Mouse (Mus musculus): Measurements from ENCODE around the gene Noa1. TPM values are rescaled to one million over a fixed set of nuclear protein-coding genes. Genes with fewer than 3 reads are reported as not detected.

The Noa1 gene
- polyA plus RNA-seq (2015; fragmentation: Nextera tagmentation; extraction: Ambion mirVana), result 30.5 and 31.1 TPM in 2 replicates

- WGBS, result under 1% methylated on average over 85 of the region's 85 CpGs
- Histone ChIP-seq H3K9me3 (replicated peaks) (no peaks in the 10 kb centered on the region), H3K4me3 (replicated peaks) (peak within 1 kb of the TSS; percentile 79), H3K36me3 (peaks cover 31% of the 10 kb centered on the region), H3K9ac (peak within 1 kb of the TSS; percentile 83), H3K27me3 (no peaks in the 10 kb centered on the region), H3K4me2 (replicated peaks) (peak within 1 kb of the TSS; percentile 99), H3K27ac (replicated peaks) (peak within 1 kb of the TSS; percentile 97), H3K4me1 (peaks cover 22% of the 10 kb centered on the region)
- peak; percentile 96 for ATAC-seq (ENCODE audit: insufficient number of reproducible peaks, low FRiP score, low TSS enrichment, low read depth)
These were observed at the start of gene Noa1, which contains the start of gene Polr2b for GRCm38 (mm10) chr5:77309924-77310772. Gene Noa1 (minus strand): TSS chr5:77310084. Gene Polr2b (plus strand): TSS chr5:77310147.

GRCm38 (mm10) chr5:77358347-77358746 is 48.5 kb upstream of the Noa1 start:
- no peaks in the 10 kb centered on the region for H3K36me3 ChIP-seq
- no peak overlapping the region; the same call in 1 of the 2 replicates for H3K9ac ChIP-seq
- H3K27me3 ChIP-seq, result no peaks in the 10 kb centered on the region
- peak overlapping the region; percentile 54 for H3K4me2 ChIP-seq (replicated peaks)
- peak overlapping the region; percentile 76 for H3K27ac ChIP-seq (replicated peaks)
- no peaks in the 10 kb centered on the region for H3K9me3 ChIP-seq (replicated peaks)
- peak overlapping the region; percentile 40 for H3K4me3 ChIP-seq (replicated peaks)
- peaks cover 43% of the 10 kb centered on the region for H3K4me1 ChIP-seq
- peak; percentile 44; the same call in 1 of the 2 replicates for ATAC-seq (ENCODE audit: insufficient number of reproducible peaks, low FRiP score, low TSS enrichment, low read depth)
- WGBS, result 3% methylated on average over 10 of the region's 10 CpGs

DNA sequence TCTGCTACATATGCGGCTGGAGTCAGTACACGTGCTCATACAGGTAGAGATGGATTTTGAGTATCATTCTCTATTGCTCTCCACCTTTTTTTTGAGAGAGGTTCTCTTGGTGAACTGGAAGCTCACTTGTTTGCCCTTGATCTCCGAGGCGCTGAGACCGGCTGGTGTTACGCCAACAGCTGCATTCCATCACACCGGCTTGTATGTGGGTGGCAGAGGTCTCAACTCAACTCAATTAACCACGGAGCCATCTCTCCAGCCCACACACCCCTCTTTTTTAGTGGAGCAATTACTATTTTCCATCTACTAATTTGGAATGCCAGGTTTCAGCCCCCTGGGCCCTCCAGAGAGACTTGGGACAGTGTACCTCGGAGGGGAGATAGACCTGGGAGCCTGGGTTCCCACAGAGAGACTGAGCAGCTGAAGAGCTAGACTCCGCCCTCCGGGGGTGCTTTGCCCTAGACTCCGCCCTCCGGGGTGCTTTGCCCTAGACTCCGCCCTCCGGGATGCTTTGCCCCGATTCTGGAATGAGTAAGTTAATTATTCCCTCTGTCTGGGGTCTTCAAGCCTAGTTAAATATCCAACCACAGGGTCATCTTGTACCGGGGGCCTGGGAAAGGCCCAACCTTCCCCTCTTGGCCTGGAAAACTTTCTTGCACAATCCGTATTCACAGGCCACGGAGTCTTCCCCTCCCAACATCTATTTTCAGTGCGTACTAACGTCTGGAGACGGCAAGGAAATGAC is 47.7 kb upstream of the Noa1 start:
- no peaks in the 10 kb centered on the region for H3K27me3 ChIP-seq
- peaks cover 43% of the 10 kb centered on the region for H3K4me1 ChIP-seq
- no peaks in the 10 kb centered on the region for H3K36me3 ChIP-seq
- peak overlapping the region; percentile 76 for H3K27ac ChIP-seq (replicated peaks)
- H3K4me2 ChIP-seq (replicated peaks), result peak overlapping the region; percentile 54
- no peaks in the 10 kb centered on the region for H3K9me3 ChIP-seq (replicated peaks)
- peak; percentile 55 for ATAC-seq (ENCODE audit: insufficient number of reproducible peaks, low FRiP score, low TSS enrichment, low read depth)
- peak overlapping the region; percentile 18; the same call in 1 of the 2 replicates for H3K9ac ChIP-seq
- peak overlapping the region; percentile 40 for H3K4me3 ChIP-seq (replicated peaks)
- 18% methylated on average over 22 of the region's 22 CpGs for WGBS

DNA sequence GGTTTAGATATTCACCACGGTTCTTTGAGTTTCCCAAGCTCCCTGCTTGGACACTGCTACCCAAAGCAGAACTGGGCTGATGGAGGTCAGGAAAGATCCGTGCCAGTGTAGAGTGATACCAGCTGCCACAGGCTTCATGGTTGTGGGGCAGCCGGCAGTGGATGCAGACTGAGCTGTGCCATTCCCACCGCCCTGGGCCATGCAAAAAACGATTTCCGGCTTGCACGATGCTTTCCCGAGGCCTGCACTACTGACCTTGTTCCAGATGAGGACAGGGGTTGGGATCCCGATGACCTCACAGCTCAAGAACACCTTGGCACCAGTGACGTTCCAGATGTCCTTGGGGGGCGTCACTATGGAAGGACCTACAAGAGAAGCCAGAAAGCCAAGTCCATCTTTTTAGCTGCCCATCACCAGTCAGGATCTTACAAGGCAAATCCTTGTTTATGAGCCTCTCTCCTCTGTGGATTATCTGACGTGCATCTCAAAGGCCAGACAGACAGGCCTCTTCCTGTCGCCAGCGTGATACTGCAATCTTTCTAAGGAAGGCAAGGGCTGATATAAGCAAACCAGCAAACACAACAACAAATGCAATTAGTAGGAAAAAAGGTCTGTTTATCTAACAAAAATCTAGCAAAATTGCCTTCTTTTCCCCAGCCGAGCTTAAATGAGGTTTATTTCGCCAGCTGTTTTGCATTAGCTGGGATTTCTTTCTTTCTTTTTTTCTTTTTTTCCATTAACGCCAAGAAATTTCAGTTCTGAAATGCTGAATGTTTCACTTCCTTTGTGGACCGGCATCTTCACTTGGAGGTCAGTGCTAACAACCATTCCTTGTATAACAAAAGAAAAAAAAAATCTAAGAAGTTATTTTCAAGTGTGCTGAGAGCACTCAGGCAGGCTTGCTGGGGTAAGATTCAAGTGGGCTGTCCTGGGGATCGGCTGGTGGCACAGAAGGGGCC is 45.7 kb upstream of the Noa1 start:
- H3K4me2 ChIP-seq (replicated peaks), result no peak overlapping the region
- WGBS, result 40% methylated on average over 19 of the region's 19 CpGs
- no peak for ATAC-seq (ENCODE audit: insufficient number of reproducible peaks, low FRiP score, low TSS enrichment, low read depth)

GRCm38 (mm10) chr5:77354361-77354787 is 44.5 kb upstream of the Noa1 start:
- peaks cover 15% of the 10 kb centered on the region for H3K36me3 ChIP-seq
- no peaks in the 10 kb centered on the region for H3K9me3 ChIP-seq (replicated peaks)
- H3K9ac ChIP-seq, result no peak overlapping the region
- peak overlapping the region; percentile 28 for H3K4me3 ChIP-seq (replicated peaks)
- peak overlapping the region; percentile 49 for H3K4me2 ChIP-seq (replicated peaks)
- H3K27ac ChIP-seq (replicated peaks), result no peak overlapping the region
- H3K4me1 ChIP-seq, result peaks cover 43% of the 10 kb centered on the region
- ATAC-seq (ENCODE audit: insufficient number of reproducible peaks, low FRiP score, low TSS enrichment, low read depth), result peak; percentile 65
- H3K27me3 ChIP-seq, result no peaks in the 10 kb centered on the region
- WGBS, result 3% methylated on average over 16 of the region's 16 CpGs

More for the DNA sequence above, 45.7 kb upstream of the Noa1 start:
- peaks cover 43% of the 10 kb centered on the region for H3K4me1 ChIP-seq
- H3K4me3 ChIP-seq (replicated peaks), result no peak overlapping the region
- no peaks in the 10 kb centered on the region for H3K27me3 ChIP-seq
- 0 out of 2 replicates have a peak, but pooled peaks cover 6% of the 10 kb centered on the region for H3K36me3 ChIP-seq
- H3K27ac ChIP-seq (replicated peaks), result peak overlapping the region; percentile 77
- no peaks in the 10 kb centered on the region for H3K9me3 ChIP-seq (replicated peaks)
- H3K9ac ChIP-seq, result no peak overlapping the region

GRCm38 (mm10) chr5:77351691-77352090 is 41.8 kb upstream of the Noa1 start:
- WGBS, result 64% methylated on average over 9 of the region's 9 CpGs
- no peaks in the 10 kb centered on the region for H3K27me3 ChIP-seq
- H3K4me2 ChIP-seq (replicated peaks), result no peak overlapping the region
- H3K27ac ChIP-seq (replicated peaks), result no peak overlapping the region
- peaks cover 28% of the 10 kb centered on the region for H3K4me1 ChIP-seq
- no peaks in the 10 kb centered on the region for H3K9me3 ChIP-seq (replicated peaks)
- peaks cover 41% of the 10 kb centered on the region for H3K36me3 ChIP-seq
- no peak for ATAC-seq (ENCODE audit: insufficient number of reproducible peaks, low FRiP score, low TSS enrichment, low read depth)
- no peak overlapping the region for H3K4me3 ChIP-seq (replicated peaks)
- H3K9ac ChIP-seq, result no peak overlapping the region

GRCm38 (mm10) chr5:77349971-77350658 is 40.2 kb upstream of the Noa1 start:
- Histone ChIP-seq H3K9me3 (replicated peaks) (no peaks in the 10 kb centered on the region), H3K4me1 (peaks cover 13% of the 10 kb centered on the region), H3K4me3 (replicated peaks) (no peak overlapping the region), H3K27me3 (no peaks in the 10 kb centered on the region), H3K27ac (replicated peaks) (no peak overlapping the region), H3K4me2 (replicated peaks) (no peak overlapping the region), H3K36me3 (peaks cover 54% of the 10 kb centered on the region), H3K9ac (no peak overlapping the region)
- WGBS, result 93% methylated on average over 15 of the region's 15 CpGs
- no peak for ATAC-seq (ENCODE audit: insufficient number of reproducible peaks, low FRiP score, low TSS enrichment, low read depth)

DNA sequence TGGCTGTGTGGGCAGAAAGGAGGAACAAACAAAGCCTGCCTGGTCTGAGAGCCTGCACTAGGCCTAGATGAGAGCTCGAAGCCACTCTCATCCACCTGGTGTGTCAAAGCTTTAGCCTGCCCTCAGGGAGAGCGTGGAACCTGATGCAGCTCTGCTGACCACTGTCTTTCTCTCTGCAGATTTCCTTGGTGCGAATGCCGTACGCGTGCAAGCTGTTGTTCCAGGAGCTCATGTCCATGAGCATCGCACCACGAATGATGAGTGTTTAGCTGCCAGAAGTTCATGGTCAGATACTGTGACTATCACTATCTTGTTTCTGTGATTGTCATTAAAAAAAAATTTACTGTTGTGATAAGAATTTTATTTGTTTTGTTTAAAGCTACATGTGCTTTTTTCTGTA is 39.0 kb upstream of the Noa1 start:
- Histone ChIP-seq H3K27me3 (no peaks in the 10 kb centered on the region), H3K4me1 (peaks cover 1% of the 10 kb centered on the region; the same call in 1 of the 2 replicates), H3K9me3 (replicated peaks) (no peaks in the 10 kb centered on the region), H3K4me2 (replicated peaks) (no peak overlapping the region), H3K9ac (no peak overlapping the region), H3K27ac (replicated peaks) (no peak overlapping the region), H3K4me3 (replicated peaks) (no peak overlapping the region), H3K36me3 (peaks cover 62% of the 10 kb centered on the region)
- ATAC-seq (ENCODE audit: insufficient number of reproducible peaks, low FRiP score, low TSS enrichment, low read depth), result no peak
- 95% methylated on average over 8 of the region's 8 CpGs for WGBS

DNA sequence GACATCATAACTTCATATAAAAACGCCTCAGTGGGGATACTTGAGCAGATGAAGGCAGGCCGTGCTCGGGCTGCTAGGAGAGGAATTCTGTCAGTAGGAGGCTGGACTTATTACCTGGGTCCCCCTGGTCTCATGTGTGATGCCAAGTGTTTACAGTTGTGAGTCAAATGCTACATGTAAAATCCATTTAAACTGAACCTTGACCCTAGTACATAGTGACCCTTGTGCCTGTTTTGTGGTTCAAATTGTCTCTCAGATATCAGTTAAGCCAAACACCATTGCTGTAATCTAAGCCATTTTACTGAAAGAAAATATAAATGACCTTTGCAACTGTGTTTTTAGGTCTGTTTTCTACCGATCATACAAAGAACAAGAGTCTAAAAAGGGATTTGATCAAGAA is 30.1 kb upstream of the Noa1 start:
- H3K36me3 ChIP-seq, result peaks cover 84% of the 10 kb centered on the region

GRCm38 (mm10) chr5:77330154-77330553 is 20.3 kb upstream of the Noa1 start:
- H3K27ac ChIP-seq (replicated peaks), result no peak overlapping the region
- H3K9ac ChIP-seq, result no peak overlapping the region
- peaks cover 81% of the 10 kb centered on the region for H3K36me3 ChIP-seq
- H3K4me3 ChIP-seq (replicated peaks), result no peak overlapping the region
- H3K4me1 ChIP-seq, result no peaks in the 10 kb centered on the region
- 78% methylated on average over 5 of the region's 5 CpGs for WGBS
- no peak overlapping the region for H3K4me2 ChIP-seq (replicated peaks)
- H3K9me3 ChIP-seq (replicated peaks), result no peaks in the 10 kb centered on the region
- no peak for ATAC-seq (ENCODE audit: insufficient number of reproducible peaks, low FRiP score, low TSS enrichment, low read depth)
- no peaks in the 10 kb centered on the region for H3K27me3 ChIP-seq

More for the DNA sequence above, 30.1 kb upstream of the Noa1 start:
- H3K4me3 ChIP-seq (replicated peaks), result no peak overlapping the region
- H3K27me3 ChIP-seq, result no peaks in the 10 kb centered on the region
- H3K27ac ChIP-seq (replicated peaks), result no peak overlapping the region
- WGBS, result 88% methylated on average over 4 of the region's 4 CpGs
- H3K4me1 ChIP-seq, result no peaks in the 10 kb centered on the region
- H3K9me3 ChIP-seq (replicated peaks), result no peaks in the 10 kb centered on the region
- H3K4me2 ChIP-seq (replicated peaks), result no peak overlapping the region
- H3K9ac ChIP-seq, result no peak overlapping the region
- ATAC-seq (ENCODE audit: insufficient number of reproducible peaks, low FRiP score, low TSS enrichment, low read depth), result no peak

Measured in embryonic facial prominence, embryonic 15.5 days (tissue).